Mouse (Mus musculus): ENCODE results near the gene Sntg2. TPM values are rescaled to one million over a fixed set of nuclear protein-coding genes. Genes with fewer than 3 reads are reported as not detected.

Gene Sntg2
- polyA plus RNA-seq, 1 experiment from 2014 or later = 0.20 TPM

DNA sequence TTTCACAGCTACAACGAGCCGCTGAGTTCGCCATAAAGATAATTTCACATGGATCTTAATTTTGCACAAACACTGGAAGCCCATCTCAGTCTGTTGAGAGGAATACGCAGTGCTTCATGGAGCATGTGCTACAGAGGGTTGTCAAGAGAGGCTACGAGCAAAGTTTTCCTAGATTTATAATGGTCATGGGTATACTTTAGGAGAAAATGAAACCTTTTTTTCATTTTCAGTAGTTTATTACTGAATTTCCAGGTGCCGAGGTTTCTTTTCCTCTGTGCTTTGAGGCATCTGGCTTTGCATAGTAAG lies 243.8 kb downstream of the Sntg2 start:
- no peaks in the 10 kb centered on the region for H3K27me3 ChIP-seq (ENCODE audit: insufficient read depth, low read length)
- no peak overlapping the region for H3K9ac ChIP-seq (replicated peaks)
- 72% methylated on average over 6 of the region's 6 CpGs for WGBS (ENCODE audit: insufficient replicate concordance)
- H3K4me3 ChIP-seq (ENCODE audit: low read depth, low read length) = no peak overlapping the region
- H3K9me3 ChIP-seq (ENCODE audit: low read length) = no peaks in the 10 kb centered on the region
- TF ChIP-seq EP300 (IDR thresholded peaks at IDR 0.05; ENCODE audit: low read depth) = no peak
- no peak for TF ChIP-seq CTCF (IDR thresholded peaks at IDR 0.05; ENCODE audit: low read depth)
- DNase-seq (no peak), ATAC-seq (no peak)
- no peaks in the 10 kb centered on the region for H3K4me1 ChIP-seq (ENCODE audit: insufficient read depth)
- no peak overlapping the region for H3K4me2 ChIP-seq (ENCODE audit: low read depth, low read length)
- no peak overlapping the region for H3K27ac ChIP-seq (ENCODE audit: low read depth)
- H3K36me3 ChIP-seq (replicated peaks; ENCODE audit: insufficient read depth, low read length) = no peaks in the 10 kb centered on the region

DNA sequence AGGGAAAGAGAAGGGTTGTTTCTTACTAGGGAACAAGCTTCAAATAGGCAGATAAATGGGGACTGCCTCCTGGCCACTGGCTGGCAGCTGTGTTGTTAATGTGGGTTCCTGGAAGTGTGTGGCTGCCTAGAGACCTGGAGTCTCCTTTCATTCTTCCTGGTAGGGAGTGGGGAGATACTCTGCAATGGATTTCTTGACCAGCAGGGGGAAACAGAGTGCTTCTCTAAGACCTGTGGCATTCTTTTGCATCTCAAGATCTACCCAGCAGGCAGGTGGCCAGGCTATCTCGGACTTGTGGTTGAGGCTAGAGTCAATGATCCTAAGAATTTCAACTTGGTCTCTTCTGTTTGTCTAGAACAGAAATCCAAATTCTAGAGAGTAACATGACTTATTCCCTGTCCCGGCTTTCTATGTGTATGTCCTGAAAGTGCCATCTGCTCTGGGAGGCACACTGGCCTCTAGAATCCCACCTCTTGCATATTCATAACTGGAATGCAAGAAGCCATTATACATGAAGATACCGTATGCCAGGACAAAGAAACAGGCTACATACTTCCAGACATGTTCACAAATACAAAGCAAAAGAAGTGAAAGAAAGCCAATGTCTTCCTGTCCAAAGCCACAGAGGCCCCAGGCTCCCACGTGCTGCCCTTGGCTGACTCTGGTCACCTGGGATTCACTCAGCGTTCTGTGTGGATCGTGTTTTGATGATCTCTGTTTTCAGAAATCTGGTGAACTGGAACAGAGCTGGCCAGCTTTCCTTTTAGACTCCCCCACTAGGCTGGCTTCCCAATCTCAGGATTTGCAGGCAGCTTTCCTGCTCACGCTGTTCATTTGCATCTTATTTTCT lies 244.4 kb downstream of the Sntg2 start:
- TF ChIP-seq CTCF (IDR thresholded peaks at IDR 0.05; ENCODE audit: low read depth) = peak; percentile 62
- TF ChIP-seq EP300 (IDR thresholded peaks at IDR 0.05; ENCODE audit: low read depth) = no peak
- ATAC-seq = no peak
- peak; percentile 15 for DNase-seq
- 54% methylated on average over 7 of the region's 7 CpGs for WGBS (ENCODE audit: insufficient replicate concordance)
- no peaks in the 10 kb centered on the region for H3K9me3 ChIP-seq (ENCODE audit: low read length)
- H3K4me2 ChIP-seq (ENCODE audit: low read depth, low read length) = no peak overlapping the region
- no peaks in the 10 kb centered on the region for H3K4me1 ChIP-seq (ENCODE audit: insufficient read depth)
- no peaks in the 10 kb centered on the region for H3K27me3 ChIP-seq (ENCODE audit: insufficient read depth, low read length)
- H3K36me3 ChIP-seq (replicated peaks; ENCODE audit: insufficient read depth, low read length) = no peaks in the 10 kb centered on the region
- no peak overlapping the region for H3K4me3 ChIP-seq (ENCODE audit: low read depth, low read length)
- no peak overlapping the region for H3K27ac ChIP-seq (ENCODE audit: low read depth)
- no peak overlapping the region for H3K9ac ChIP-seq (replicated peaks)

Other genes starting within 250 kb of the Sntg2 start
- not detected in 2 replicates for gene Tpo, start 240.8 kb downstream of the Sntg2 start, polyA plus RNA-seq (2015; fragmentation: Nextera tagmentation; extraction: Ambion mirVana)
- gene Tmem18, start 211.1 kb upstream of the Sntg2 start, polyA plus RNA-seq (2015; fragmentation: Nextera tagmentation; extraction: Ambion mirVana) = 4.4 and 5.1 TPM in 2 replicates